Mouse (Mus musculus) bone marrow macrophage, adult 2 months (primary cell): ENCODE measurements around the gene Fam72a. TPM values are rescaled to one million over a fixed set of nuclear protein-coding genes. Genes with fewer than 3 reads are reported as not detected.
A peak's percentile ranks its signal among the peaks of the same experiment; 100 is the strongest.

Experiments used
- H3K27ac ChIP-seq: 2 replicates; pipeline ENCODE4 v1.5.1; 2012; ENCODE audit warnings: low read depth, low read length; ENCODE audit not compliant: insufficient read depth
- H3K4me1 ChIP-seq: 2 replicates; pipeline ENCODE4 v1.6.1; 2012; ENCODE audit warnings: low read length; ENCODE audit not compliant: control insufficient read depth, insufficient read depth
- H3K4me3 ChIP-seq: 2 replicates; pipeline ENCODE4 v1.5.1; 2012; ENCODE audit warnings: mild to moderate bottlenecking, low read length, moderate library complexity; ENCODE audit not compliant: insufficient read depth
- CTCF ChIP-seq: IDR thresholded peaks from 2 replicates; pipeline ENCODE4 v1.5.1; 2012; ENCODE audit warnings: low read depth, mild to moderate bottlenecking, low read length, moderate library complexity
- POLR2A ChIP-seq: IDR thresholded peaks from 2 replicates; pipeline ENCODE4 v1.6.1; 2012; ENCODE audit warnings: mild to moderate bottlenecking, low read depth, low read length, borderline replicate concordance
- polyA plus RNA-seq: library from polyadenylated mRNA; stranded (reverse); fragments of >200 nt; gene quantifications from 2 replicates; pipeline ENCODE4 v1.2.4, GENCODE M21; 2012; ENCODE audit not compliant: missing spikeins, insufficient read depth, insufficient read length

Gene Fam72a
- polyA plus RNA-seq, 1 experiment, result 4.2 TPM

GRCm38 (mm10) chr1:131498231-131498630 is 29.5 kb upstream of the Fam72a start:
- no peak overlapping the region for H3K27ac ChIP-seq
- no peak overlapping the region for H3K4me3 ChIP-seq
- TF ChIP-seq CTCF (no peak), POLR2A (no peak)
- peaks cover 43% of the 10 kb centered on the region for H3K4me1 ChIP-seq

- peak overlapping the region; percentile 59 for H3K27ac ChIP-seq
- no peak overlapping the region for H3K4me3 ChIP-seq
- TF ChIP-seq CTCF (no peak), POLR2A (no peak)
- H3K4me1 ChIP-seq, result peaks cover 37% of the 10 kb centered on the region
Measured at GRCm38 (mm10) chr1:131501681-131502080, 26.0 kb upstream of the Fam72a start.

- Histone ChIP-seq H3K4me3 (no peak overlapping the region), H3K4me1 (peaks cover 32% of the 10 kb centered on the region), H3K27ac (peak overlapping the region; percentile 33; the same call in 1 of the 2 replicates)
- TF ChIP-seq POLR2A, result no peak
- TF ChIP-seq CTCF, result no peak
Measured at GRCm38 (mm10) chr1:131511131-131511530, 16.6 kb upstream of the Fam72a start.

- Histone ChIP-seq H3K27ac (peak overlapping the region; percentile 37), H3K4me3 (no peak overlapping the region), H3K4me1 (peaks cover 30% of the 10 kb centered on the region)
- TF ChIP-seq POLR2A (no peak), CTCF (no peak)
Measured at GRCm38 (mm10) chr1:131511661-131512500, 15.8 kb upstream of the Fam72a start.

- Histone ChIP-seq H3K4me3 (no peak overlapping the region), H3K4me1 (peaks cover 32% of the 10 kb centered on the region), H3K27ac (no peak overlapping the region)
- TF ChIP-seq CTCF, result no peak
- no peak for TF ChIP-seq POLR2A
Measured at GRCm38 (mm10) chr1:131513136-131513535, 14.6 kb upstream of the Fam72a start.

- TF ChIP-seq CTCF (no peak), POLR2A (no peak)
- no peak overlapping the region for H3K4me3 ChIP-seq
- no peak overlapping the region for H3K27ac ChIP-seq
Measured at GRCm38 (mm10) chr1:131514197-131514596, 13.5 kb upstream of the Fam72a start.

GRCm38 (mm10) chr1:131516588-131516987 is 11.1 kb upstream of the Fam72a start:
- Histone ChIP-seq H3K4me1 (peaks cover 38% of the 10 kb centered on the region), H3K4me3 (no peak overlapping the region), H3K27ac (no peak overlapping the region)
- TF ChIP-seq CTCF, result no peak
- TF ChIP-seq POLR2A, result no peak

More at GRCm38 (mm10) chr1:131514197-131514596, 13.5 kb upstream of the Fam72a start:
- H3K4me1 ChIP-seq, result peaks cover 34% of the 10 kb centered on the region

GRCm38 (mm10) chr1:131523794-131524193 is 3.9 kb upstream of the Fam72a start:
- Histone ChIP-seq H3K4me3 (peak overlapping the region; percentile 73), H3K27ac (no peak overlapping the region), H3K4me1 (peaks cover 29% of the 10 kb centered on the region)
- TF ChIP-seq CTCF (no peak), POLR2A (no peak)

GRCm38 (mm10) chr1:131525101-131525585 is 2.6 kb upstream of the Fam72a start:
- TF ChIP-seq CTCF, result no peak
- TF ChIP-seq POLR2A, result no peak
- Histone ChIP-seq H3K4me1 (peaks cover 27% of the 10 kb centered on the region), H3K4me3 (peak overlapping the region; percentile 73), H3K27ac (peak overlapping the region; percentile 92)
